Mouse (Mus musculus): Measurements from ENCODE around the gene Pip4p1.

GRCm38 (mm10) chr14:50891621-50892020, 39.0 kb downstream of the Pip4p1 start:
- TF ChIP-seq POLR2A (IDR thresholded peaks at IDR 0.05; ENCODE audit: control insufficient read depth, extremely low read depth, insufficient read depth, low read length, poor library complexity) (no peak), CTCF (IDR thresholded peaks at IDR 0.05; ENCODE audit: borderline replicate concordance, control insufficient read depth, extremely low read depth, insufficient read depth, low read length, poor library complexity) (no peak)

All from thymus, adult 2 months (tissue).